Mouse (Mus musculus) effector memory CD4-positive, alpha-beta T cell, adult 7 months (primary cell): Measurements from ENCODE around the gene Gm5485. TPM values are rescaled to one million over a fixed set of nuclear protein-coding genes. Genes with fewer than 3 reads are reported as not detected.

Experiments used
- polyA plus RNA-seq: library from polyadenylated mRNA; unstranded; fragments of 100-300 nt; shearing (Covaris generic); gene quantifications from one replicate; pipeline ENCODE4 v1.2.1, GENCODE M21; 2017

The Gm5485 gene
- polyA plus RNA-seq, result not detected

GRCm38 (mm10) chr16:48412246-48412645, at the start of gene Gm5485:
TSS of gene Gm5485 (minus strand) at chr16:48412416.

GRCm38 (mm10) chr16:48431027-48431426, 18.8 kb upstream of the Gm5485 start, which contains the start of gene Morc1:
TSS of gene Morc1 (plus strand) at chr16:48431237.

Other genes starting within 250 kb of the Gm5485 start
- gene Dppa4, start 128.7 kb downstream of the Gm5485 start, polyA plus RNA-seq, result not detected
- not detected for gene Dppa2, start 108.5 kb downstream of the Gm5485 start, polyA plus RNA-seq
- 0.22 TPM for gene Morc1, start 18.8 kb upstream of the Gm5485 start, polyA plus RNA-seq